Mouse (Mus musculus) right cerebral cortex, postnatal 10 days (tissue): ENCODE results near the gene Spag9.
"Not testable (repeated sequence)": the region's sequence is repeated elsewhere in the genome, so short reads cannot be mapped to it uniquely, and the experiment has no call there.

ENCODE experiments used
- DNase-seq, 2 experiments: peaks; one replicate each; pipeline ENCODE4 v3.0.0; 2021; ENCODE audit warnings: low spot score in 2 of 2

The Spag9 gene

GRCm38 (mm10) chr11:93986298-93986697 is 9.6 kb upstream of the Spag9 start:
- no peak for DNase-seq

GRCm38 (mm10) chr11:93987026-93987425 is 8.9 kb upstream of the Spag9 start:
- DNase-seq = no peak

GRCm38 (mm10) chr11:93987625-93988327 is 8.1 kb upstream of the Spag9 start:
- DNase-seq = no peak

GRCm38 (mm10) chr11:93988328-93989062 is 7.4 kb upstream of the Spag9 start:
- DNase-seq = no peak

GRCm38 (mm10) chr11:93994531-93994930 is 1.4 kb upstream of the Spag9 start:
- no peak for DNase-seq

- DNase-seq = peak; percentile 78 to 89
Measured at GRCm38 (mm10) chr11:93995111-93995719, 676 bp upstream of the Spag9 start.

GRCm38 (mm10) chr11:93996306-93997140 is 632 bp downstream of the Spag9 start:
- peak; percentile 60 to 73 for DNase-seq

GRCm38 (mm10) chr11:93997141-93997775 is 1.4 kb downstream of the Spag9 start:
- peak; percentile 24 to 41 for DNase-seq

GRCm38 (mm10) chr11:93999276-93999675 is 3.4 kb downstream of the Spag9 start:
- DNase-seq = no peak

- no peak for DNase-seq
Measured at GRCm38 (mm10) chr11:94003346-94003745, 7.5 kb downstream of the Spag9 start.

GRCm38 (mm10) chr11:94019091-94019490 is 23.2 kb downstream of the Spag9 start:
- peak in 1 of 2 experiments; percentile 3 for DNase-seq

- peak in 1 of 2 experiments; percentile 14 for DNase-seq
Measured at GRCm38 (mm10) chr11:94020403-94020802, 24.5 kb downstream of the Spag9 start.

GRCm38 (mm10) chr11:94026289-94026688 is 30.4 kb downstream of the Spag9 start:
- no peak for DNase-seq

GRCm38 (mm10) chr11:94032084-94032483 is 36.2 kb downstream of the Spag9 start:
- DNase-seq = no peak

GRCm38 (mm10) chr11:94032971-94033370 is 37.1 kb downstream of the Spag9 start:
- DNase-seq = no peak

GRCm38 (mm10) chr11:94035974-94036373 is 40.1 kb downstream of the Spag9 start:
- no peak for DNase-seq

GRCm38 (mm10) chr11:94041475-94041874 is 45.6 kb downstream of the Spag9 start:
- DNase-seq = no peak

- DNase-seq = not testable (repeated sequence)
Measured at GRCm38 (mm10) chr11:94042301-94042700, 46.4 kb downstream of the Spag9 start.

- peak; percentile 95 to 98 for DNase-seq
Measured at GRCm38 (mm10) chr11:94043998-94044985, 48.4 kb downstream of the Spag9 start.

- peak; percentile 46 to 59 for DNase-seq
Measured at GRCm38 (mm10) chr11:94045016-94045415, 49.1 kb downstream of the Spag9 start.
